Mouse (Mus musculus): ENCODE measurements at regions not wholly inside any gene's neighbourhood (a gene's known extent, or its start where the extent isn't known, plus 50 kb on each side); places are given as distances from the start of the nearest gene placed in this dataset.
A peak's percentile ranks its signal among the peaks of the same experiment; 100 is the strongest.

DNA sequence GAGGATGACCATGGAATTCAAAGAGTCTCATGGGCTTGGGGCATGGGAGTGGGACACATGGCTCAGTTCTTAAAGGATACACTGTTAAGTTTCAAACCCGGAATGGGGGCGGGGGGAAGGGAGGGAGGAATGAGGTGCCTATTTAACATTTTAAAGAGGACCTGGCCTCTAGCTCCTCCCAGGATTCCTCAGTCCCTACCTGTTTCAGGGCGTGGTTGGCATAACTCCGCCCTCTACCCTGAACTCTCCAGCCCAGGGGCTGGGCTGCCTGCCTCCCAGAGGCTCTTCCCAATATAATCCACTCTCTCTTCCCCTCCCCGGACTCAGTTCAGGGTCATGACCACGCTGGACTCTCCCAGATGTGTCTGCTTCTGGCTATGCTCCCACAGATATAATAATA is 108.0 kb downstream of the 2410131K14Rik start:
- DNase-seq (ENCODE audit: low read depth in 2 of 2, low spot score in 2 of 2), result no peak

DNA sequence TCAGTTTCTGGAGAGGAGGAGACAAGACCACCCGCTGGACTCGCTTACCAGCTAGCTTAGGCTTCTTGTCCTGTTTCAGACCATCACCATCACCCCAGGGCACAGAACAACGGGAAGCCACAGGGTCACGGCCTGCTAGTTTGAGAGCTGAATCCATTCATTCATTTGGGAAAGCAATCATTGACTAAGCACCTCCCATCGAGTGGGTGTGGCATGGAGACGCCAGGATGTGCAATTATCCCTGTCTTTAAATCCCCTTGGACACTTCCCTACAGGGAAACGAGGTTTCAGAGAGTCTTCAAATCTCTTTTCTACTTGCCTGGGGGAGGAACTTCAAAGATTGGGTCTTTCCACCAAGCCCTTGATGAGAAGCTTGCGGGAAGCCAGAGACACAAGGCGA is 108.7 kb downstream of the 2410131K14Rik start:
- no peak for DNase-seq (ENCODE audit: low read depth in 2 of 2, low spot score in 2 of 2)

GRCm38 (mm10) chr5:118354127-118354526 is 109.1 kb downstream of the 2410131K14Rik start:
- no peak for DNase-seq (ENCODE audit: low read depth in 2 of 2, low spot score in 2 of 2)

GRCm38 (mm10) chr5:118354871-118355270 is 109.8 kb downstream of the 2410131K14Rik start:
- DNase-seq (ENCODE audit: low read depth in 2 of 2, low spot score in 2 of 2), result no peak

DNA sequence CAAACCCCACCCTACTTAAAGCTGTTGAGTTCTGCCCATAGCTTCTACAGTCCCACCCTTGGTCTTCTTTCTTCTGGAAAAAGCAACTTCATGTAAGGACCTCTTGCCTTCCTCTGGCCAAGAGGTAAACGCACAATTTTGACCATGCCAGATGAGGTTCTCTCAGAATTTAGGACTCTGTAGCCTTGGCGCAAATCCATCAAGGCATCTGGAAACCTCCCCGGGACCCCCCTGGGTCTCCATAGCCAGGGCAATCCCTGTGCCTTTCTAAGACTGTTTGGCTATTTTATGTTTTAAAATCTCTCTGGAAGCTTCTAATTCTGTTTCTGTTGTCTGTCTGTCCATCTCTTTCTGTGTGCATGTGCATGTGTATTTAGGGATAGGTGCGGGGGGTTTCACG is 110.3 kb downstream of the 2410131K14Rik start:
- DNase-seq (ENCODE audit: low read depth in 2 of 2, low spot score in 2 of 2), result no peak

DNA sequence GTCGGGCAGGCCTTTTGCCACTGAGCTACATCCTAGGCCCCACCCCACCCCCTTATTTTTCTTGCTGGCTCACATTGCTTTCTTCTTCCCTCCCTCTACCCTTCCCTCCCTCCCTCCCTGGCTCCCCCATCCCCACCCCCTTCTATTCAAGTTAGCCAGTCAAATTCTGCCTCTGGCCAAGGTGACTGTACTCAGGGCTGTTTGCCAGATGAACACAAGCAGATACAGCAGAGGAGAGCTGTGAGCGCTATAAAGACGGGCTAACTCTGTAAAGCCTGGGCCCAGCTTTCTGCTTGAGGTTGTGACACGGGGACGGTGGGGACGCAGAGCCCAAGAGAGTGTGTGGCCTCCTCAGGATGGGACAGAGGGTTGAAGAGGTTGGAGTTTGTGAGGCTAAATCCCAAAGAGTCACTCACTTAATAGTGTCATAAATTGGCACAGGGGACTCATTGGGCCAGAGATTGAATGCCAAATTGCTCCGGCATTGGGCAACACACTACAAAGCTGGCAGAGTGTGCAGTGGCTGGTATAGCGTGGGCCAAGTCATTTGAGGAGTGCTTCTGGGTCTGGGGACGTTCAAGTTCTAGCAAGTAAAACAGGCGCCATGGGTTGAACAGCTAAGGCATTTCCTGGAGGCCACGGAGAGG is 110.8 kb downstream of the 2410131K14Rik start:
- DNase-seq (ENCODE audit: low read depth in 2 of 2, low spot score in 2 of 2), result no peak

DNA sequence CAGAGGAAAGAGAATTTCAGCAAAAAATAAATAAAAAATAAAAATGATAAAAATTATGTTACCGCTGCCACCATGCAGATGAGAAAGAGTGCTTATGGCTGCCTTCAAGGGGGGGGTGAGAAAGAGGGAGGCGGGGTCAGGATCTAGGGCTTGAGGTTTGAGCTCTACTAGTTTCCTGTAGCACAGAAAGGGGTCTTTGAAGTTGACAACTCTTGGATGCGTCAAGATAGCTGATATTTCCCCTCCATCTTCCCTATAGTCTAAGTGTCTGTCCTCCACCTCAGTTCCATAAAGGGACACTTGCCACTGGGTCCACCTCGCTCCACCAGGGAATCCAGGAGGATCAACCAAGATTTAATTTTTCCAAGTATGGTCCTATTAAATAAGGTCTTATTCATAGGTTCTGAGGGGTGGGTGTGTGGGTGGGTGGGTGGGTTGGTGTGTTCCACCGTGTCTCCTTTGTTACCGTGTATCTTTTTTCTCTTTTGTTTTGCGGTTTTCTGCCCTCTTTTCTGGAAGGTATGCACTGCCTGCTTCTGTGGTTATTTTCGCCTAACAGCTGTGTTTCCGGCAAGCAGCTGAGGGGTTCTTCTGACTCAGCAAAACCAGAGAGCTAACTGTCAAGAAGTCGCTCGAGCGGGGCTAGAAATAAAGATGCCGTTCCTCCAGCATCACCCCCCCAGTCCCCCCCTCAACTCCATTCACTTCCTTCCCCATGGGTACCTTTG is 114.8 kb downstream of the 2410131K14Rik start:
- peak; percentile 26 to 54 for DNase-seq (ENCODE audit: low read depth in 2 of 2, low spot score in 2 of 2)

DNA sequence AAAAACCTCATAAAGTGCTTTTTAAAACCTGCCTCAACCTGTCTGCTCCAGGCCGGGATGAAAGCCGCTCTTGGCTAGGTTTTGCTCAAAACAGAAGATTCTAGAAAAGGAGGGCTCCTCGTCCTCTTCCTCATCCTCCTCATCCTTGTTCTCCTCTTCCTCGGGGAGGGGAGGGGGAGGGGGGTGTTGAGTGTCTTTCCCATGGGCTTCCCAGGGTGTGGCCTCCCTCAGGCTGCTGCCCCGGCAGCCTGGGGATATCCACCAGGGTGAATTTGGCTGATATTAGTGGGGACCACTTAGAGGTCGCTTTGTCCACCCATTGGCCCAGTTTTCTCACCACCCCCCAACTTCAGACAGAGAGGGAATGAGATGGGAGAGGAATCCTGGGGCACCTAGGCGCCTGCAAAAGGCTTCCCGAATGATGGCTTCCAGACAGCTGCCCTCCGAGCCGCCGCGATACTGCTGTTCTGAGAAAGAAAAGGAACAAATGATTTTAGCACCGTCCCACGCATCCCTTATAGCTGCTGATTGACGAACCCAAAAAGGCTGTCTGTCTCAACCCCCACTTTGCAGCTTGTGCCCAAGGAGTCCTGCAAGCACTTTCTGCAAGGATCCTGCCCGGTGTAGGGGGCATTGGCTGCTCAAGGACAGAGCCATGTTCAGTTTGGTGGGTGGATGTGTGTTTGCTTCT is 115.5 kb downstream of the 2410131K14Rik start:
- no peak for DNase-seq (ENCODE audit: low read depth in 2 of 2, low spot score in 2 of 2)

GRCm38 (mm10) chr5:118361133-118361852 is 116.3 kb downstream of the 2410131K14Rik start:
- DNase-seq (ENCODE audit: low read depth in 2 of 2, low spot score in 2 of 2), result no peak

DNA sequence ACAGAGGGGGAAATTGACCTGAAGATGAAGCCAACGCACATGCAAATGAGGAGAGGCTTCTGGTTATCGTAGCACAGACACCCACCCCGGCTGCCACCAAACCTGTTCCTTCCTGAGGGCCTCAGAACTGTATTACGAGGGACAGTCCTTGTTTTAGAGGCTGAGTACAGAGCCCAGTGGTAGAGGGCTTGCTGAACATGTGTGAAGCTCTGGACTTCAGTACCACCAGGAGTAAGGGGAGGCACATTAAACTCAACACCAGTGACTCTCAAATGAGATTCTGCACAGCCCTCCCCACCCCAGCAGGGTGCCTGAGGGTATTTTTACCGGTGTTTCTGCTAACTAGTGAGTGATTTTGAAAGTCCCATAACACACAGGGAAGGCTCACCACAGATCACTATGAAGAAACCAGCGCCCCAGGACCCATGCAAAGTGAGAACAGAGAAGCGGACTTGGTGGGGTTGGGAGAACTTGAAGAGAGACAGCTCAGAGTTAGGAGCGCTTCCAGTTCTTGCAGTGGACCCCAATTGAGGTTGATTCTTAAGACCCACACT is 116.9 kb downstream of the 2410131K14Rik start:
- DNase-seq (ENCODE audit: low read depth in 2 of 2, low spot score in 2 of 2), result no peak

DNA sequence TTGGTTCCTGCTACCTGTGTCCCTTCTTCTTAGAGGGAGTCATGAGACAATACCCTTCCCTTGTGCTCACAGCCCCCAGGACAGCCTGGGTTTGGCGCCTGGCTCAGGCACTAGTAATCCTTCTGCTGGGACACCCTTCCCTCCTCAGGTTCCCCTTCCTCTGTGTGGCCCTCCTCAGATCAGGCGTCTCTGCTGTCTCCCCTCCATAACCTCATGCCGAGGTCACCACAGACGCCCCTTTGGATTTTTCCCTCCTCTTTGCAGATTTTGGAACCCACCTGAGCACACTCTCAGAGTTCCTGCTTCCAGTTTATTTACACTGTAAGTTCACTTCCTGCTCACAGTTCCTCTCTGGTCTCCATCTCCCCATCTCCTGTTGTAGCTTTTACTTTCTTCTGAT is 117.7 kb downstream of the 2410131K14Rik start:
- no peak for DNase-seq (ENCODE audit: low read depth in 2 of 2, low spot score in 2 of 2)

- no peak for DNase-seq (ENCODE audit: low read depth in 2 of 2, low spot score in 2 of 2)
Observed at GRCm38 (mm10) chr5:118363154-118363553, 118.1 kb downstream of the 2410131K14Rik start.

GRCm38 (mm10) chr5:118364646-118365045 is 119.6 kb downstream of the 2410131K14Rik start:
- no peak for DNase-seq (ENCODE audit: low read depth in 2 of 2, low spot score in 2 of 2)

DNA sequence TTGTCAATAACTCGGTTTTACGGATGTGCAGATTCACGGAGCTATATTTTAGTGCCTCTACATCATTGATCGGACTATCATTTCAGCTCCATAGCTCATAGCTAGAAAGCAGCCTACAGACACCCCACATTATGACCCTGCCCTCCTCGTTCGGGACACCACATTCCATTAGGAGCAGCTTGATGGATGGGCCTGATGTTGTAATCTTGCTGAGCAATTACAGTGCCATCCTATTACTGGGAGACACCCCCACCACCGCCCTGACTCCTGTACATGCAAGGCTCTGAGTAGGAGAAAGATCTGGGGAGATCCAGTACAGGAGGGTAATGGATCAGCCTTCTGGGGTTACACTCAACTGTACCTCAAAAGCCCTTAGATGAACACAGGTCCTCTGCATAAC is 120.2 kb downstream of the 2410131K14Rik start:
- DNase-seq (ENCODE audit: low read depth in 2 of 2, low spot score in 2 of 2), result no peak

DNA sequence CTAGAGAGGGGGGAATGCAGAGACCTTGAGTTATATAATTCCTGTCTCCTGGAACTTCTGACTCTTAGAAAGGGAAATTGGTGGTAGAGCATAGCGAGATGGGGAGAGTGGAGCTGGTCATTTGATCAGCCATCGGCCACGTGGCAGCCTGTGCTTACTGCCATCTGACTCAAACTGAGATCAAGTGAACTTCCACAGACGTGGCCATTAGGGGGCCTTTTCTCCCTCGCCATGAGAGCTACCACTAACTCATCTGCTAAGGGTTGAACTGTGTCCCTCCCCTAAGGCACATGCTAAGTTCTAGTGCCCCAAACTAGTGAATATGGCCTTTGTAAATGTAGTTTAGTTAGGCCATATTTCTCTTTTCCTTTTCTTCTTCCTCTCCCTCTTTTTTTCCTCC is 120.6 kb downstream of the 2410131K14Rik start:
- DNase-seq (ENCODE audit: low read depth in 2 of 2, low spot score in 2 of 2), result no peak

DNA sequence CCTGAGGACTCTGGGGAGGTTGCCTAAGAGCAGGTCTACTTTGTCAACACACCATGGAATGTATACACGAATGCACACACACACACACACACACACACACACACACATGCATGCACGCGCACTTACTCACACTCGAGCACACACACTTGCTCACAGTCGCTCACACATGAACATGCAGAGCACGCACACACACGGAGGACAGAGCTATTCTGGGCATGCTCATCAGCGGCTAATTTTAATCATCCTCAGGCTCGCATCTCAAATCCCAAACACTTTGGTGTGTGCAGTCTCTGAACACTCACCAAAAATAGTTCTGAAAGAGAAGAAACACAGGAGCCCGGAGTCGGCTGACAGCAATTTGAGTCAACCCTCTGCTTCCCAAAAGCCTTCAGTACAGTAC is 122.0 kb downstream of the 2410131K14Rik start:
- DNase-seq (ENCODE audit: low read depth in 2 of 2, low spot score in 2 of 2), result no peak

- DNase-seq (ENCODE audit: low read depth in 2 of 2, low spot score in 2 of 2), result no peak
Observed at GRCm38 (mm10) chr5:118373581-118373981, 128.6 kb downstream of the 2410131K14Rik start.

GRCm38 (mm10) chr5:118374968-118375367 is 129.9 kb downstream of the 2410131K14Rik start:
- DNase-seq (ENCODE audit: low read depth in 2 of 2, low spot score in 2 of 2), result no peak

GRCm38 (mm10) chr5:118375916-118376315 is 130.9 kb downstream of the 2410131K14Rik start:
- no peak for DNase-seq (ENCODE audit: low read depth in 2 of 2, low spot score in 2 of 2)

GRCm38 (mm10) chr5:118376478-118376877 is 131.5 kb downstream of the 2410131K14Rik start:
- DNase-seq (ENCODE audit: low read depth in 2 of 2, low spot score in 2 of 2), result no peak

DNA sequence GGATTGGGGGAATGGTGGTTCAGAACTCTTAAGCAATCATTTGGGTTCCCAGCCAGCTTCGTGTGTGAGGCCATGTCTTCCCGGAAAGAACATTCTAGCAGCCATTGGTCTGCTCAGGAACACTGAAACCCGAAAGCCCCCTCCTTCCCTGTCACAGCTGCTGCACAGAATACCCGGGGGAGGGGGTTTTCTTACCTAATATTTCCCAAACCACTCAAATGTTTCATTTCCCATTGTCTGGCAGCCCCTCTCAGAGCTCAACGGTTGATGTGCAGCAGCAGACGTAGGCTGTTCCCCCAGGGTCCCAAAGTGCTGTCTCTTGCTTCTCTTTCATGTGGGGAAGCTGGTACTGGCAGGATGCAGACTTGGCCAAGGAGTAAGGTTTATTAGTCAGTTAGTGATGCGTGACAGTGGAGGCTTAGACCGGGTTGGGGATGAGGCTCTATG is 132.4 kb downstream of the 2410131K14Rik start:
- DNase-seq (ENCODE audit: low read depth in 2 of 2, low spot score in 2 of 2), result no peak

Data from CD8-positive naive resting alpha-beta T cell, adult 2 months (primary cell).